Mouse (Mus musculus): ENCODE measurements around the gene Gmpr. TPM values are rescaled to one million over a fixed set of nuclear protein-coding genes. Genes with fewer than 3 reads are reported as not detected.

Gene Gmpr
- polyA plus RNA-seq, 1 experiment: 41.6 TPM

GRCm38 (mm10) chr13:45508495-45508894 lies 1.3 kb downstream of the Gmpr start:
- H3K36me3 ChIP-seq (ENCODE audit: control insufficient read depth, insufficient read depth): no peaks in the 10 kb centered on the region
- H3K4me2 ChIP-seq (ENCODE audit: low read depth): peak overlapping the region; percentile 88
- no peak overlapping the region for H3ac ChIP-seq (ENCODE audit: control insufficient read depth, insufficient read length)
- H3K27me3 ChIP-seq (ENCODE audit: control insufficient read depth, insufficient read depth, insufficient read length): no peaks in the 10 kb centered on the region
- peak overlapping the region; percentile 33 for H3K4me3 ChIP-seq
- TF ChIP-seq MYOG (IDR thresholded peaks at IDR 0.05; ENCODE audit: control insufficient read depth in 1 of 3, insufficient read depth in 1 of 3, insufficient read length in 2 of 3, low read depth in 2 of 3) (peak in 1 of 3 experiments; percentile 58), MYOD1 (IDR thresholded peaks at IDR 0.05; ENCODE audit: control insufficient read depth in 1 of 3, insufficient read length in 2 of 3, low read depth in 2 of 3) (peak in 1 of 3 experiments; percentile 56), POLR2A (IDR thresholded peaks at IDR 0.05; ENCODE audit: insufficient read length, low read depth) (peak; percentile 32), POLR2AphosphoS2 (IDR thresholded peaks at IDR 0.05; ENCODE audit: insufficient read length, low read depth) (no peak), CEBPB (IDR thresholded peaks at IDR 0.05; ENCODE audit: insufficient read depth, poor library complexity, severe bottlenecking) (no peak), E2F4 (IDR thresholded peaks at IDR 0.05; ENCODE audit: insufficient read depth) (no peak), TCF3 (IDR thresholded peaks at IDR 0.05; ENCODE audit: insufficient read length, low read depth) (no peak)
- H3K79me2 ChIP-seq (ENCODE audit: control insufficient read depth, insufficient read depth): no peaks in the 10 kb centered on the region

- H3K4me2 ChIP-seq (ENCODE audit: low read depth): no peak overlapping the region
- no peaks in the 10 kb centered on the region for H3K79me2 ChIP-seq (ENCODE audit: control insufficient read depth, insufficient read depth)
- H3K27me3 ChIP-seq (ENCODE audit: control insufficient read depth, insufficient read depth, insufficient read length): no peaks in the 10 kb centered on the region
- H3ac ChIP-seq (ENCODE audit: control insufficient read depth, insufficient read length): no peak overlapping the region
- no peaks in the 10 kb centered on the region for H3K36me3 ChIP-seq (ENCODE audit: control insufficient read depth, insufficient read depth)
- no peak overlapping the region for H3K4me3 ChIP-seq
- TF ChIP-seq POLR2AphosphoS2 (IDR thresholded peaks at IDR 0.05; ENCODE audit: insufficient read length, low read depth): no peak
- TF ChIP-seq MYOG (IDR thresholded peaks at IDR 0.05; ENCODE audit: control insufficient read depth in 1 of 3, insufficient read depth in 1 of 3, insufficient read length in 2 of 3, low read depth in 2 of 3): no peak
- no peak for TF ChIP-seq POLR2A (IDR thresholded peaks at IDR 0.05; ENCODE audit: insufficient read length, low read depth)
- TF ChIP-seq TCF3 (IDR thresholded peaks at IDR 0.05; ENCODE audit: insufficient read length, low read depth): no peak
- no peak for TF ChIP-seq CEBPB (IDR thresholded peaks at IDR 0.05; ENCODE audit: insufficient read depth, poor library complexity, severe bottlenecking)
- TF ChIP-seq TCF12 (IDR thresholded peaks at IDR 0.05; ENCODE audit: insufficient read depth, poor library complexity, severe bottlenecking): no peak
- no peak for TF ChIP-seq USF1 (IDR thresholded peaks at IDR 0.05; ENCODE audit: low read depth)
- no peak for TF ChIP-seq MAX (IDR thresholded peaks at IDR 0.05; ENCODE audit: low read depth)
- TF ChIP-seq REST (IDR thresholded peaks at IDR 0.05; ENCODE audit: insufficient read depth, insufficient read length): no peak
- no peak for TF ChIP-seq MYOD1 (IDR thresholded peaks at IDR 0.05; ENCODE audit: control insufficient read depth in 1 of 3, insufficient read length in 2 of 3, low read depth in 2 of 3)
- no peak for TF ChIP-seq E2F4 (IDR thresholded peaks at IDR 0.05; ENCODE audit: insufficient read depth)
- TF ChIP-seq SRF (IDR thresholded peaks at IDR 0.05; ENCODE audit: control insufficient read depth, insufficient read length, low read depth): no peak
These were observed 2.1 kb downstream of the Gmpr start for GRCm38 (mm10) chr13:45509366-45509765.

- Histone ChIP-seq H3K79me2 (ENCODE audit: control insufficient read depth, insufficient read depth) (no peaks in the 10 kb centered on the region), H3K36me3 (ENCODE audit: control insufficient read depth, insufficient read depth) (no peaks in the 10 kb centered on the region), H3K4me2 (ENCODE audit: low read depth) (peak overlapping the region; percentile 32), H3K27me3 (ENCODE audit: control insufficient read depth, insufficient read depth, insufficient read length) (no peaks in the 10 kb centered on the region), H3ac (ENCODE audit: control insufficient read depth, insufficient read length) (no peak overlapping the region), H3K4me3 (no peak overlapping the region)
- no peak for TF ChIP-seq SRF (IDR thresholded peaks at IDR 0.05; ENCODE audit: control insufficient read depth, insufficient read length, low read depth)
- no peak for TF ChIP-seq CEBPB (IDR thresholded peaks at IDR 0.05; ENCODE audit: insufficient read depth, poor library complexity, severe bottlenecking)
- TF ChIP-seq REST (IDR thresholded peaks at IDR 0.05; ENCODE audit: insufficient read depth, insufficient read length): no peak
- no peak for TF ChIP-seq POLR2A (IDR thresholded peaks at IDR 0.05; ENCODE audit: insufficient read length, low read depth)
- no peak for TF ChIP-seq TCF3 (IDR thresholded peaks at IDR 0.05; ENCODE audit: insufficient read length, low read depth)
- TF ChIP-seq MYOD1 (IDR thresholded peaks at IDR 0.05; ENCODE audit: control insufficient read depth in 1 of 3, insufficient read length in 2 of 3, low read depth in 2 of 3): no peak
- no peak for TF ChIP-seq POLR2AphosphoS2 (IDR thresholded peaks at IDR 0.05; ENCODE audit: insufficient read length, low read depth)
- TF ChIP-seq MYOG (IDR thresholded peaks at IDR 0.05; ENCODE audit: control insufficient read depth in 1 of 3, insufficient read depth in 1 of 3, insufficient read length in 2 of 3, low read depth in 2 of 3): no peak
- TF ChIP-seq USF1 (IDR thresholded peaks at IDR 0.05; ENCODE audit: low read depth): no peak
- no peak for TF ChIP-seq MAX (IDR thresholded peaks at IDR 0.05; ENCODE audit: low read depth)
- TF ChIP-seq TCF12 (IDR thresholded peaks at IDR 0.05; ENCODE audit: insufficient read depth, poor library complexity, severe bottlenecking): no peak
- no peak for TF ChIP-seq E2F4 (IDR thresholded peaks at IDR 0.05; ENCODE audit: insufficient read depth)
These were observed 4.6 kb downstream of the Gmpr start for GRCm38 (mm10) chr13:45511706-45512435.

GRCm38 (mm10) chr13:45512531-45512930 lies 5.3 kb downstream of the Gmpr start:
- no peak for TF ChIP-seq USF1 (IDR thresholded peaks at IDR 0.05; ENCODE audit: low read depth)
- peak; percentile 26 for TF ChIP-seq POLR2A (IDR thresholded peaks at IDR 0.05; ENCODE audit: insufficient read length, low read depth)
- no peak for TF ChIP-seq CEBPB (IDR thresholded peaks at IDR 0.05; ENCODE audit: insufficient read depth, poor library complexity, severe bottlenecking)
- H3K4me3 ChIP-seq: no peak overlapping the region
- no peaks in the 10 kb centered on the region for H3K79me2 ChIP-seq (ENCODE audit: control insufficient read depth, insufficient read depth)
- peak overlapping the region; percentile 32 for H3K4me2 ChIP-seq (ENCODE audit: low read depth)
- no peaks in the 10 kb centered on the region for H3K27me3 ChIP-seq (ENCODE audit: control insufficient read depth, insufficient read depth, insufficient read length)
- H3ac ChIP-seq (ENCODE audit: control insufficient read depth, insufficient read length): no peak overlapping the region
- H3K36me3 ChIP-seq (ENCODE audit: control insufficient read depth, insufficient read depth): no peaks in the 10 kb centered on the region

Measured in myocyte (in vitro differentiated cells).